Mouse (Mus musculus) embryonic facial prominence, embryonic 11.5 days (tissue): ENCODE data around the gene Prkaa2. TPM values are rescaled to one million over a fixed set of nuclear protein-coding genes. Genes with fewer than 3 reads are reported as not detected.

Source experiments
- ATAC-seq: fragments of 200-750 bp; cut with Nextera tagmentation; replicated peaks from 2 replicates; pipeline ENCODE4 v1.8.0; 2017; ENCODE audit warnings: low read depth; ENCODE audit not compliant: insufficient number of reproducible peaks, low FRiP score, low TSS enrichment
- DNase-seq: peaks from one replicate; pipeline ENCODE4 v3.0.0-alpha.2; 2015; ENCODE audit warnings: low spot score
- H3K27ac ChIP-seq: fragments of 300-500 bp; sonication (generic); replicated peaks from 2 replicates; pipeline ENCODE4 v1.5.1; 2014; ENCODE audit warnings: mild to moderate bottlenecking, low read depth, low read length, control low read depth
- H3K27me3 ChIP-seq: fragments of 300-500 bp; sonication (generic); 2 replicates; pipeline ENCODE4 v1.6.1; 2014; ENCODE audit warnings: mild to moderate bottlenecking, low read length, moderate library complexity, mixed read lengths; ENCODE audit not compliant: control insufficient read depth, insufficient read depth
- H3K36me3 ChIP-seq: fragments of 300-500 bp; sonication (generic); replicated peaks from 2 replicates; pipeline ENCODE4 v1.6.1; 2014; ENCODE audit warnings: low read depth, mild to moderate bottlenecking, low read length, moderate library complexity, mixed read lengths; ENCODE audit not compliant: control insufficient read depth, insufficient read depth
- H3K4me1 ChIP-seq: fragments of 300-500 bp; sonication (generic); 2 replicates; pipeline ENCODE4 v1.6.1; 2014; ENCODE audit warnings: low read length, mixed read lengths; ENCODE audit not compliant: control insufficient read depth, insufficient read depth
- H3K4me2 ChIP-seq: fragments of 300-500 bp; sonication (generic); 2 replicates; pipeline ENCODE4 v1.6.1; 2014; ENCODE audit warnings: low read depth, mild to moderate bottlenecking, control low read depth, low read length, moderate library complexity
- H3K4me3 ChIP-seq: fragments of 300-500 bp; sonication (generic); 2 replicates; pipeline ENCODE4 v1.5.1; 2014; ENCODE audit warnings: low read depth, low read length, control low read depth
- H3K9ac ChIP-seq: fragments of 300-500 bp; sonication (generic); replicated peaks from 2 replicates; pipeline ENCODE4 v1.6.1; 2014; ENCODE audit warnings: mild to moderate bottlenecking, control low read depth, low read length
- H3K9me3 ChIP-seq: fragments of 300-500 bp; sonication (generic); replicated peaks from 2 replicates; pipeline ENCODE4 v1.6.1; 2016; ENCODE audit warnings: mild to moderate bottlenecking, low read length, inconsistent platforms, mixed read lengths; ENCODE audit not compliant: control insufficient read depth
- WGBS: fragments of 180-500 bp; shearing (Covaris S2); extraction: QIAGEN DNeasy Blood & Tissue Kit; methylation state at CpG from one replicate; pipeline ENCODE4 v1.1.7; 2014; 5-methylcytosine and 5-hydroxymethylcytosine counted together
- polyA plus RNA-seq: library from polyadenylated mRNA; unstranded; fragments of >200 nt; fragmentation: Nextera tagmentation; extraction: Ambion mirVana; gene quantifications from 2 replicates; pipeline ENCODE4 v1.2.1, GENCODE M21; 2014

Prkaa2 gene
- polyA plus RNA-seq, 1 experiment from 2014 or later = 1.5 TPM

GRCm38 (mm10) chr4:105004135-105004534 is 105.6 kb downstream of the Prkaa2 start:
- Histone ChIP-seq H3K4me3 (no peak overlapping the region), H3K27me3 (no peaks in the 10 kb centered on the region), H3K4me2 (no peak overlapping the region), H3K27ac (no peak overlapping the region), H3K4me1 (no peaks in the 10 kb centered on the region), H3K36me3 (no peaks in the 10 kb centered on the region), H3K9ac (no peak overlapping the region), H3K9me3 (no peaks in the 10 kb centered on the region)
- DNase-seq (no peak), ATAC-seq (no peak)
- WGBS = 84% methylated on average over 8 of the region's 8 CpGs

- H3K4me1 ChIP-seq = no peaks in the 10 kb centered on the region
Measured at GRCm38 (mm10) chr4:105001736-105002135, 108.0 kb downstream of the Prkaa2 start.

GRCm38 (mm10) chr4:104999702-105000101 is 110.0 kb downstream of the Prkaa2 start:
- Histone ChIP-seq H3K36me3 (no peaks in the 10 kb centered on the region), H3K4me1 (no peaks in the 10 kb centered on the region), H3K27ac (no peak overlapping the region), H3K9ac (no peak overlapping the region), H3K4me2 (no peak overlapping the region), H3K4me3 (no peak overlapping the region), H3K9me3 (no peaks in the 10 kb centered on the region), H3K27me3 (no peaks in the 10 kb centered on the region)
- 41% methylated on average over 5 of the region's 5 CpGs for WGBS
- DNase-seq = no peak
- no peak for ATAC-seq

More at GRCm38 (mm10) chr4:105001736-105002135, 108.0 kb downstream of the Prkaa2 start:
- Histone ChIP-seq H3K27ac (no peak overlapping the region), H3K9me3 (no peaks in the 10 kb centered on the region), H3K4me3 (no peak overlapping the region), H3K9ac (no peak overlapping the region), H3K36me3 (no peaks in the 10 kb centered on the region), H3K4me2 (no peak overlapping the region), H3K27me3 (no peaks in the 10 kb centered on the region)
- no peak for ATAC-seq
- WGBS = 68% methylated on average over 1 of the region's 1 CpGs
- DNase-seq = no peak

GRCm38 (mm10) chr4:104993140-104993874 is 116.4 kb downstream of the Prkaa2 start:
- Histone ChIP-seq H3K4me2 (no peak overlapping the region), H3K36me3 (no peaks in the 10 kb centered on the region), H3K4me1 (no peaks in the 10 kb centered on the region), H3K9me3 (no peaks in the 10 kb centered on the region), H3K27ac (no peak overlapping the region), H3K27me3 (no peaks in the 10 kb centered on the region), H3K4me3 (no peak overlapping the region), H3K9ac (no peak overlapping the region)
- no peak for DNase-seq
- 90% methylated on average over 10 of the region's 10 CpGs for WGBS
- no peak for ATAC-seq

- ATAC-seq = no peak
Measured at GRCm38 (mm10) chr4:104992271-104992670, 117.4 kb downstream of the Prkaa2 start.

GRCm38 (mm10) chr4:104990686-104991085 is 119.0 kb downstream of the Prkaa2 start:
- H3K9ac ChIP-seq = no peak overlapping the region
- no peak for DNase-seq
- no peak for ATAC-seq
- no peaks in the 10 kb centered on the region for H3K36me3 ChIP-seq
- H3K4me3 ChIP-seq = no peak overlapping the region
- H3K4me2 ChIP-seq = no peak overlapping the region
- no peaks in the 10 kb centered on the region for H3K27me3 ChIP-seq
- 81% methylated on average over 3 of the region's 3 CpGs for WGBS
- H3K27ac ChIP-seq = no peak overlapping the region
- no peaks in the 10 kb centered on the region for H3K9me3 ChIP-seq
- no peaks in the 10 kb centered on the region for H3K4me1 ChIP-seq

More at GRCm38 (mm10) chr4:104992271-104992670, 117.4 kb downstream of the Prkaa2 start:
- Histone ChIP-seq H3K27me3 (no peaks in the 10 kb centered on the region), H3K9ac (no peak overlapping the region), H3K36me3 (no peaks in the 10 kb centered on the region), H3K4me3 (no peak overlapping the region), H3K9me3 (no peaks in the 10 kb centered on the region), H3K4me2 (no peak overlapping the region), H3K4me1 (no peaks in the 10 kb centered on the region), H3K27ac (no peak overlapping the region)
- DNase-seq = no peak
- 89% methylated on average over 3 of the region's 3 CpGs for WGBS

- Histone ChIP-seq H3K4me1 (no peaks in the 10 kb centered on the region), H3K9me3 (no peaks in the 10 kb centered on the region), H3K4me3 (no peak overlapping the region), H3K9ac (no peak overlapping the region), H3K27me3 (no peaks in the 10 kb centered on the region), H3K36me3 (no peaks in the 10 kb centered on the region), H3K4me2 (no peak overlapping the region), H3K27ac (no peak overlapping the region)
- WGBS = 88% methylated on average over 6 of the region's 6 CpGs
- DNase-seq = no peak
- no peak for ATAC-seq
Measured at GRCm38 (mm10) chr4:104990016-104990415, 119.7 kb downstream of the Prkaa2 start.

GRCm38 (mm10) chr4:104988709-104989108 is 121.0 kb downstream of the Prkaa2 start:
- Histone ChIP-seq H3K9me3 (no peaks in the 10 kb centered on the region), H3K4me2 (no peak overlapping the region), H3K9ac (no peak overlapping the region), H3K36me3 (no peaks in the 10 kb centered on the region), H3K4me3 (no peak overlapping the region), H3K4me1 (no peaks in the 10 kb centered on the region), H3K27me3 (no peaks in the 10 kb centered on the region), H3K27ac (no peak overlapping the region)
- ATAC-seq (no peak), DNase-seq (no peak)
- 87% methylated on average over 7 of the region's 7 CpGs for WGBS
